Mouse (Mus musculus) retina, postnatal 1 day (tissue): ENCODE data around the gene Olfr91.
"Not testable (repeated sequence)": the region's sequence is repeated elsewhere in the genome, so short reads cannot be mapped to it uniquely, and the experiment has no call there.

ENCODE experiments used
- DNase-seq: peaks from one replicate; pipeline ENCODE4 v3.0.0-alpha.2; 2012

Olfr91 gene

DNA sequence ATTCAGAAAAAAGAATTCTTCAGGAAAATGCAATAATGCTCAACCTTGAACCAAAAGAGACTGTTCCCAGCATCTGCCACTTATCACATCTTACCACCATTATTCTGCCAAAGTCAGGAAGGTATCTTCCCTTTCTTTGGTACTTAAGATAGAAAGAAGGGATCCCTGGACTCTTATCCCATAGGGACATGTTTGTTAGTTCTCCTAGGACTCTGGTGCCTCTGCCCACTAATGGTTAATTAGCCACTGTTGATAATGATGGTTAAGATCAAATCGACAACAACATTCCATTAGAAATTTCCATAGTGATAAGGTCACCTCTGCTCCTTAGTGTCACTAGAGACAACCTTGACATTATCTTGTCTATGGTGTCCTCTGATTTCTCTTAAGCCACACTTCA, at the start of gene Olfr91:
TSS of gene Olfr91 (minus strand) at position 101 of the 400 bp plus-strand sequence.
- no peak for DNase-seq

DNA sequence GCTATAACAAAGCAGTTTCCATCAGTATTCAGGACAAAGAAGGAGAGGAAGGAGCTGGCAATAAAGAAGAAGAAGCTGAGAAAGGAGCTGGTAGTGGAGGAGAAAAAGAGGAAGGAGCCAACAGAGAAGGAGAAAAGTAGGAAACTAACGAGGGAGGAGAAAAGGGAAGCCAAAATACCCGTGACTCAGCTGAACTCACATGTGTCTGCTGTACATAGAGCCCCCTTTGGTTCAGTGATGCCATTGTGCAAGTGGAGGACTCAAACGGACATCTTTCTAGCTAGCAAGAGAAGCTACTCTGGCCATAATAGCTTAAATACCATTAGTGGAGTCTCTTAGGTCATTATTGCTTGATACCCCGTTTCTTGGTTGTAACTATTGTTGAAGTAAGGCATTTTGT, 33.3 kb upstream of the Olfr91 start:
- DNase-seq, result not testable (repeated sequence)

DNA sequence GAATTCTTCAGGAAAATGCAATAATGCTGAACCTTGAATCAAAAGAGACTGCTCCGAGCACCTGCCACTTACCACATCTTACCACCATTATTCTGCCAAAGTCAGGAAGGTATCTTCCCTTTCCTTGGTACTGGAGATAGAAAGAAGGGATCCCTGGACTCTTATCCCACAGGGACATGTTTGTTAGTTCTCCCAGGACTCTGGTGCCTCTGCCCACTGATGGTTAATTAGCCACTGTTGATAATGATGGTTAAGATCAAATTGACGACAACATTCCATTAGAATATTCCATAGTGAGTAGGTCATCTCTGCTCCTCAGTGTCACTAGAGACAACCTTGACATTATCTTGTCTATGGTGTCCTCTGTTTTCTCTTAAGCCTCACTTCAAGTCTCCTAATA, 21.9 kb upstream of the Olfr91 start, which contains the start of gene Olfr92:
TSS of gene Olfr92 (minus strand) at position 101 of the 400 bp plus-strand sequence.
- no peak for DNase-seq

DNA sequence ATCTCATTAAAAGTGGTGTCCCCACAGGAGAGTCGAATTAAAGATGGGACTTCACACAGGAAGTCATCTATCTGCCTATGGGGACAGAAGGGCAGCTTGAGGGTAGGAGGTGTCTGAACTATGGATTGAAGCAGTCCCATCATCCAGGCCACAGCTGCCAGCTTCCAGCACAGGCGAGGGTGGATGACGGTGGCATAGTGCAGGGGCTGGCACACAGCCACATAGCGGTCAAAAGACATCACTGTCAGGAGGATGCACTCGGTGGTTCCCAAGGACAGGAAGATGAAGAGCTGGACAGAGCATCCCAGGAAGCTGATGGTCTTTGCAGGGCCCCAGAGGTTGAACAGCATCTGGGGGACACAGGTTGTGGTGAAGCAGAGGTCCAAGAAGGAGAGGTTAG, 4.8 kb downstream of the Olfr91 start:
- peak; percentile 67 for DNase-seq

DNA sequence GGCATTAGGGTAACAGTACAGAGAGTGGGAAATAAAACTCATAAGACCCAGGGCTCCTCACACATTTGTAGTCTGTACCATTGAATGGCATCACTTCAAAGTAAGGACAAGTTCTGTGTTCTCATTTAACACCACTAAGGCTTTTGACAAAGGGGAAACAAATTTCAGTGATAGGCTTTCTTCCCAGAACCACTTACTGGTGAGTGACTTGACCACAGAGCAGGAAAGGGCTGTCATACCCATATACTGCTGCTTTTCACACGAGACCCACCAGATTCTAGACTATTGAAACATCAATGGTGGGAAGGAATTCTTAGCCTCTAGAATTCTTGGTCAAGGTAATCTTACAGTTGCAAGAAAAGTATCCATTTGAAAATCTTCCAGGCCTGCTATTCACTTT, 5.9 kb downstream of the Olfr91 start:
- DNase-seq, result no peak

DNA sequence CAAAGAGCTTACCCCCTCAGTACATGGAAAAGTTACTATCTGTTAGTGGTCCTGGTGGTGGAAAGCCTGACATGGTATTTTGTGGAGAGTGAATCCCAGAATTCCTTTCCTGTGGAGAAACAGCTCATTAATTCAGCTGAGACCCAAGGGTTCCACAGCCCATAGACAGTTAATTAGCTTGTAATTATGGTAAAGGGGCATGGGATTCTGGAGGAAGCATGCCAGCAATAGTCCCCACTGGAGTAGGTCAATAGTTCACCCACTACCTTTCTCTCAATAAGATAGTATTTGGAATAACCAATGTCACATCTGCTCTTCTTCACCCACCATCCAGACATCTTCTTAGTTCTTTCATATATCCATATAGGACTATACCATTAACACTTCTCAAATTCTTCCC, 9.7 kb downstream of the Olfr91 start, which contains the start of gene Olfr90:
TSS of gene Olfr90 (minus strand) at position 101 of the 400 bp plus-strand sequence.
- no peak for DNase-seq

DNA sequence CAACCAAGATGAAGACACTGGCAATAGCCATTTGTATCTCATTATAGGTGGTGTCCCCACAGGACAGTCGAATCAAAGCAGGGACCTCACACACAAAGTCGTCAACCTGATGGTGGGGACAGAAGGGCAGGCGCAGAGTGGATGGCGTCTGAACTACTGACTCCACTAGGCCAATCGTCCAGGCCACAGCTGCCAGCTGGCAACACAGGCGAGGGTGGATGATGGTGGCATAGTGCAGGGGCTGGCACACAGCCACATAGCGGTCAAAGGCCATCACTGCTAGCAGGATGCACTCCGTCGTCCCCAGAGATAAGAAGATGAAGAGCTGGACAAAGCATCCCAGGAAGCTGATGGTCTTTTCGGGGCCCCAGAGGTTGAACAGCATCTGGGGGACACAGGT, 12.5 kb downstream of the Olfr91 start:
- no peak for DNase-seq

DNA sequence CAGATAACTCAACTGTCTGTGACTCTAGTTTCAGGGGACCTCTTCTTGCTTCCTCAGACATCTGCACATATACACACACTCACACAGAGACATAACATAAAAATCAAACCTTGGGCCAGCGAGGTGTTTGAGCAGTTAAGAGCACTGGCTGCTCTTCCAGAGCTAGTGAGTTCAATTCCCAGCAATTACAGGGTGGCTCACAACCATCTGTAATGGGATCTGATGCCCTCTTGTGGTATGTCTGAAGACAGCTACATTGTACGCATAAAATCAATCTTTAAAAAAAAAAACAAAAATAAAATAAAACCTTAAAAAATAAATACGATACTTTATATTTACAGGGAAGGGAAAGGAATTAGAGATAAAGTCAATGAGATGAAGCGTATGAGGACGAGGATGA, 13.4 kb downstream of the Olfr91 start:
- no peak for DNase-seq

DNA sequence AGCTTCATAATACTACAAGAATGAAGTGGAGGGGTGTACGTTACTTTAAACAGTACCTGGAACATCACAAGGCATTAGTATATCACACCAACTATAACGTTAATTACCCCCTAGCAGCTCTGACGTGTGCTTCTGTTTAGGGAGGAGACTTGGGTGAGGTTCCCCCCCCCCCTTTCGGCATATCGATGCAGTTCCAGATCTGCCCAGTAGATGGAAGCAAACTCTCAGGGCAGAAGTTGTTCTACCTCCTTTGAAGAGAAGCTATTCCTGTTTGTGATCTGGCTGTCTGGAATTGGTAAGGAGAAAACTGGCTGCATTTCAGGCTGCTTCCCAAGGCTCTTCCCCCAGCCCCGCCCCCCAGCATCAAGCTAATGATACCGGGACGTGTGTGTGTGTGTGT, 14.8 kb downstream of the Olfr91 start:
- peak; percentile 88 for DNase-seq

DNA sequence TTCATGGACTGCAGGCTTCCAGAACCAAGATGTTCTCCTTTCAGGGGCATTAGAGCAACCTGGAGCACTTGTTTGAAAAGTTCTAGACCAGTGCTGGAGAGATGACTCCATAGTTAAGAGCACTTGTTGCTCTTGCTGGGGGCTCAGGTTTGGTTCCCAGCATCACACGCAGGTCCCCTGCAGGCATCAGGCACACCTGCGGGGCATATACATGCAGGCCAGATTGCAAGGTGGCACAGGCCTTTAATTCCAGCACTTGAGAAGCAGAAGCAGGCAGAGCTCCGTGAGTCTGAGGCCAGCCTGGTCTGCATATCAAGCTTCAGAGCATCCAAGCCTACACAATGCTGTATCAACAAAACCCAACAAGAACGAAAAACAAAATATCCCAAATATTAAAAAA, 16.4 kb downstream of the Olfr91 start:
- DNase-seq, result no peak

DNA sequence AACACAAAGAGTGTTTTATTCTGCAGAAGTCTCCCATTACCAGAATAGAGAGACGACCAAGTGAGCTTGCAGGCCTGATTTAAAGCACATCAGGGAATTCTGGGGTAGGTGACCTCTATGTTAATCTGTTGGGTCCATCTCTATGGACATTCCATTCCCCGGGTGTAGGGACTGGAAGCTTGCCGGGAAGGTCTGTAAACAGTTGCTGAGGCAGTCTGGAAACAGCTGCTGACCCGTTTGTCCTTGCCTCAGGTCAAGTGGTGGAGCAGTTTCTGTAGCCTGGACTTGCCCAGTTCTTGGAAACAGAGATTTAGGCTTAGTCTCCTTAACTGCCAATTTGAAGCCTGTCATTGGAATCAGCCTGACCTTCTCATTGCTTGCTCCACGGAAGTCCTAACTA, 18.0 kb downstream of the Olfr91 start:
- DNase-seq, result no peak

DNA sequence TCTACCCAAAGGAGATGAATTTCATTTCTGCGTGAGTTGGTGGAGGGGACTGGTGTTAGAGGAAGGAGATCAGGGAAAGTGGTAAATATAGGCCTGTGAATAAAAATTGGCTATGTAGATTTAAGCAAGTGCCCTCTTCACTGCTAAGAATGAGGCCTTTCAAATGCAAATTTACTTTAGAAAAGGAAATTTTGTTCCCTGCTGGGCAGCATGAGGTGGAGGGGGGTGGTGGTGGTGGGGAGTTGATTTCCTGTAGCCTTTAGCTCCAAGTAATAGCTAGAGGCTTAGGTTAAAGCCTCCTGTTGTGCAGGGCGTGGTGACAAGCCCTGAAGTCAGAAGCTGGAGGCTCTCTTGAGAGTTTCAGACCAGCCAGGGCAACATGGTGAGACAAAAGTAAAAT, 19.1 kb downstream of the Olfr91 start:
- DNase-seq, result no peak

DNA sequence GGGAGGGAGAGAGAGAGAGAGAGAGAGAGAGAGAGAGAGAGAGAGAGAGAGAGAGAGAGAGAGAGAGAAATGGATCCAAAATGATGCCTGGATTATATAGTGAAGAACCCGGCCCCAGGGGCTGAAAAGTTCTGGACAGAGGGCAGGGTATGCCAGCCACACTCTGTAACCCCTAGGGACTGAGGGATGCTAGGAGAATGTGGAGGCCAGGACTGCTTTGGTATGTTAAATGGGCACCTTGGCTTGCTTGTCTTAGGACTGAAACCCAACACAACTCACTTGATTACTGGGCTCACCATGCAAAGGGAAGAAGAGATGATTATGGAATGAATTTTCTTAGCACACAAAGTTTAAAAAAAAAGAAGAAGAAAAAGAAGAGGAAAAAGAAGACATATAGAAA, 19.9 kb downstream of the Olfr91 start:
- DNase-seq, result no peak

DNA sequence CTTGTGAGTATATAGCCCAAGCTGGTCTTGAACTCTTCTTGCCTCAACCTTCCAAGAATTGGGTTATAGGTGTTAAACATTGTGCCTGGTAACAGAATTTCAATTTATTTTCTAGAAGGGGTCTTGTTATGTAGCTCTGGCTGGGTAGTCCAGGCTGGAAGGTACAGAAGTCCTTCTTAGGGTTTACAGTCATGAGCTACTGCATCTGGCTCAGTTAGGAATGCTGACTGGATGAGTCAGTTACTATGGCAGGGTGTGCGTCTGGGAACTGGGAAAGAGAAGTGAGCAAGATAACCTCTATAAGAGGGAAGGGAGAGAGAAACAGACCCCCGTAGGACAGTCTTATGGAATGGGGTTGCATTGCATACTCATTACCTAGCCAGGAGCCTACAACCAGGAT, 22.3 kb downstream of the Olfr91 start:
- no peak for DNase-seq

DNA sequence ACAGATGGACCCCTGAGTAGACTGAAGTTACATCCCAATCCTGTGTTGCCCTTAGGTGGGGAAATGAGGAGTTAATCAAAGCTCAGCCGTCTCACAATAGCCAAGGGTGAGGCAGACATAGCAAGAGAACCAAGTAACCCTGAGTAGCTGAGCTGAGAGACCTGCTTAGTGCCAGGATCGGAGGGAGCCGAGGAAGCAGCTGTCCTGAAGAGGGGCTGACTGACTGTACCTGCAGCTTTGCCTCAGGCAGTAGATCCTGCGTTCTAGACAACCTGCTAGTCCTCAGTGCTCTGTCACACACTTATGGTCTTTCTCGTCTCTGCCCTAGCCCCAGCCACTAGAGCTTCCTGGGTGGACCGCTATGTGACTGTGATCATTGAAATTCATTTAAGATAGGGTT, 22.9 kb downstream of the Olfr91 start:
- no peak for DNase-seq

DNA sequence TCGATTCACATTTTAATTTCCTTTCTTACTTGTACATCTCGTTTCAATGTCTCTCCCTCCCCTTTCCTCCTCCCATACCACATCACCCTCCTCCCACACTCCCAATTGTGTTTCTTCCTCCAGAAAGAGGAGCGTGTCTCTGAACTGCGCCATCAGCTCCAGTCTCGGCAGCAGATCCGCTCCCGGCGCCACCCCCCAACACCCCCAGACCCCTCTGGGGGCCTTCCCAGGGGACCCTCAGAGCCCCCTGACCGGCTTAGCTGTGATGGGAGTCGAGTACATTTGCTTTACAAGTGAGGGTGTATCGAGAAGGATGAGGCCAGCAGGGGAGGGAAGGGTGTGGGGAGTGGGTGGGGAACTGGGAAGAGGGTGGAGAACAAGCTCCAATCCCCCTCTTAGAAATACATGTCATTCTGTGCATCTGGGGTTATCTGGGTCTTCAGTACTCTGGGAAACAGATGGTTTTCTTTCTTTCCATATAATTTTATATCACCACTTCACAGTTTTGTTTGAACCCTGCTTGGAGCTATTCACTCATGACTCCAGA, 25.3 kb downstream of the Olfr91 start:
- DNase-seq, result no peak

DNA sequence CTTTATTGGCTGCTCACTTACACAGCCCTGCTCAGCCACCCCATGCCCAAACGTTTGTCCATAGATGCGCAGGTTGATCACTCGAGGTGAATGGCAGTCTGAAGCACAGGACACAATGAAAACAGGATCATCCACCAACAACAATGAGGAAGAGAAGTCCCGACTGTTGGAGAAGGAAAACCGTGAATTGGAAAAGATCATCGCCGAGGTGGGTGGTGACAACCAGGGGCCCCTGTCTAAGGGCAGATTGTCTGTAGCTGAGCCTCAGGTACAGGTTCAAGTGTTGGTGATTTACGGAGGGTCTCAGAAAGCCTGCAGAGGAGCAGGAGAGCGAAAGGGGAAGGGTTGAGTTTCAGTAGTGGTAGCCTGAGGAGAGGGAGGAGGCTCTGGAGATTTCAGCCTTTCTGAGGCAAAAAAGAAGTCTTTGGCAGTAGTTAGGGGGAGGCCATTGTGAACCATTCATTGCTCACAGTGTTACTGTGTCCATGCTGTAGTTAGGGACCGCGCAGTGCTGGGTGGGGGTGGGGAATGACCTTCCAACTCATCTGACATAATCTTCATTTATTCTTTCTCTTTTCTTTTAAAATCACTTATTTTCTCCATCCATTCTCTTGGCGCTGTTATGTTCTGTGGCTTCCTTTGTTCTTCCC, 25.9 kb downstream of the Olfr91 start:
- no peak for DNase-seq

DNA sequence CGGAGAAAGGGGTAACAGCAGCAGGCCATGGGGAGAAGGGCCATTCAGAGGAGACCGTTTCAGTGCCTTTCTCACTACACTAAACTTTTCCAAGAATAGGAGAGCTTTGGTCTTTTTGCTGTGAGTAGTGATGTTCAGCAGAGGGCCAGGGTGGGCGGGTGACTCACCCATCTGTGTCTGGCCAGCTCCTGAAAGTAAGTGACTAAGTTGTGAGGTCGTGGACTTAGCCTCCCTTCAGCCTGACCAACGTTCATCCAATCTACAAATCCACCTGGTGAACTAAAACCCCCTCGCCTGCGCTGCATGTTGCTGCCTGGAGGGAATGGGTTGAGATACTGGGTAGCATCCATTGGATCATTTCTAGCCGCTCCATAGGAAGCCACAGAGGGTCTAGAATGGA, 28.0 kb downstream of the Olfr91 start:
- no peak for DNase-seq

DNA sequence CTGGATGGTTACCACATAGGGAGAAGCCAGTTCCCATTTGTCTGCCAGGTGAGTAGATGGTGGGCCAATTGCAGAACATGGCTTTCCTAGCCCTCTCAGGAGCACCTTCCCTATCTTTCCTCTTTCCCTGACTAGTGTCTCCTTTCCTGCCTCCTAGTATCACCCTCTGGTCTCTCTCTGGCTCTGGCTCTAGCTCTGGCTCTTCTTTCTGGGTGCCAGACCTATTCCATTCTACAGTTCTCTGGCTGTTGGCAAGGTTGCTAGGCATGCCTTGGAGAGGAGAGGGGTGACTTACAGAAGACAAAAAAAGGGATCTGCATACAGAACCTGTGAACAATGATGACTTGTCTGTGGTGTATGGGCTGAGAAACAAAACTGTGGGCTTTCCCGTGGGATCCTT, 30.2 kb downstream of the Olfr91 start:
- DNase-seq, result no peak

DNA sequence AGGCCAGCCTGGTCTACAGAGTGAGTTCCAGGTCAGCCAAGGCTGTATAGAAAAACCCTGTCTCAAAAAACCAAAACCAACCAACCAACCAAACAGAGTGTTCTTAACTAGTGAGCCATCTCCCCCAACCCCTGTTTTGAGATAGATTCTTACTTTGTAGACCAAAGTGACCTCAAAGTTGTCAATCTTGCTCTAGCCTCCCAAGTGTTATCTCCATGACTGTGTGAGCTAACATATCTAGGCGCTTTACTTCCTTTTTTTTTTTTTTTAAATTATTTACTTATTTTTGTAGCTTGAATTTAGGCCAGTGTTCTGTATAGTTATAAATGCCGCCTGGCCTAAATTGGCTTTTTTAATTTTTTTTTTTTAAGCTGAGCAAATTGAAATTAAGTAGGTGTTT, 32.1 kb downstream of the Olfr91 start:
- no peak for DNase-seq

DNA sequence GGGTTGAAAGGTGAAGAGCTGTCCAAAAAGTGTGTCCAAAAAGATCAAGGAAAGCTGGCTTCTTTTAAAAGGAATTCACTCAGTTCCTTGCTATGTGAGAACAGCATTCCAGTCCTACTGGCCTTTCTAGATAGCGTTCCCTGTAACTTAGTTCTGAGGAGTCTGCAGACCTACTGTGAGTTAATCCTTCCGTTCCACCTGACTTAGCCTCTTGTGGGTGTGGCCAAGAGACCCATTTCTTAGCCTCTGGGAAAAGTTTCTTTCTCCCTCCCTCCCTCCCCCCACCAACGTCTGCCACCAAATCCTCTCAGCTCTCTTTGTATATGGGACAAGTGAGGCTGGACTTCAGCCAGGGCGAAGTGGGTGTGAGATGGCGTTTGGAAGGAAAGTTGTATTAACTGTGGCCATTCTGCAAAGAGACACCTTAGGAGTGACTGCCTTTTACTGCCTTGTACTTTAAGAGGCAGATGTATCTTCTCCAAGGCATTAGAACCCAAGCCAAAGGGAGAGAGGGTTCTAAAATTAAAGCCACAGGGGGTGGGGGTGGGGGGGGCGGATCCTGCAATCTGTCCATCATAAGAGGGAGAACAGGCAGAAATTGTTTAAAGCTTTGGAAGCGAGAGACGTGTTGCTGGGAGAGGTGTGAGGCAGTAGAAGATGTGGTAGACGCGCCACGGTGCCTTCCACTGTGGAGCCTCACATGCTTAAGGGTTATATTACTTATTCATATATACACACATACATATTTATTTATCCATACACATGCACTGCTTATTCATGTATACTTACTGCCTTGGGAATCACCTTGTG, 34.2 kb downstream of the Olfr91 start:
- DNase-seq, result no peak

DNA sequence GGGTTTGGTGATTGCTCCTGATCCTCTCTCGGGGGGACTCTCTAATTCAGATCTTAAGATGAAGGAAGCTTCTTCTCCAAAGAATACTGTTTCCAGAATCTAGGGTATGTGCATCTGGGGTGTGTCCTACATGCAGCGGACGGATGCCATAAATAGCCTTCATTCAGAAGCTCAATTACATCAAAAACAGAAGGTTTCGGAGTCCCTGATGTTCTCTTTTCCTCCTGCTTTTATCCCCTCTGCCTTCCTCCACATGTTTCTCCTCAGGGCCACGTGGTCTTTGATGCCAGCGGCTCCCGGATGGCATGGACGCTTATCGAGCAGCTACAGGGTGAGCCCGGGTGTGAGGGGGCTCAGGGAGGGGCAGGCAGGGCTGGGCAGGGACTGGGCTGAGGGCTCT, 35.0 kb downstream of the Olfr91 start:
- no peak for DNase-seq

DNA sequence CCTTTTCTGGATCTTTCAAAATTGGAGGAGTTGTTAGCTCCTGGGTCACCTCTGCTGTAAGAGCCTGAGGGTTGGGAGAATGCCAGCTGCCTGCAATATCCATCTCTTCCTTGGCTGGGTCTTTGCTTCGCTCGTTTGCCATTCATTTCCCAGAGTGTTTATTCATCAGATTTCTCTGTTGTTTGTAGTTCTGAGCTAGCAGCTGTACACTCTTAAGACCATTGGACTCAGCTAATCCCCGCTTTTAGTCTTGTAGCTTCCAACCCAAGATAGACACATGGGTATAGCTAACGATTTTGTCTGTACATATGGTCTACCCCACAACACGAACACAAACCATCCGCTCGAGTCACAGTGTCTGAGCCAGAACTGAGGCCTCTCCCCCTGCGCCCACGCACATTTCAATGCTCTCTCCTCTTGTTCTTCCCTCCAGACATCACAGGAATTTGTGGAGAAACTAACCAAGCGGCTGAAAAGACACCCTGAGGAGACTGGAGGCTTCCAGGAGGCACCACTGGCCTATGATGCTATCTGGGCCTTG, 35.9 kb downstream of the Olfr91 start:
- no peak for DNase-seq

DNA sequence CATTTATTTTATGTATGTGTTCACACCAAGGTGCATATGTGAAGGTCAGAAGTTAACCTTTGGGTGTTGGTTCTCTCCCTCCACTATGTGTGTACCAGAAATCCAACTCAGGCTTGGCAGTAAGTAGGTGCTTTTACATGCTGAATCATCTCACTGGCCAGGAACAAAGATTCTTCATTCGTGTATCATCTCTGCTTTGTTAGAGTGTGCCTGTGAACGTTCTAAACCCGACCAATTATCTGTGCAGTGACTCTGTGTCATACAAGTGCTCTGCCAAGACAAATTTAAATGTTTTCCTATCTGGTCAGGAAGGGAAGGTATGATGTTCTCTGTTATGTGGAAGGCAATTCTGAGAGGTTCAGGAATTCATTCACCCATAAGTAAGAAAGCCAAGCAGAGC, 36.6 kb downstream of the Olfr91 start:
- no peak for DNase-seq
